Mouse (Mus musculus): ENCODE data around the gene Pphln1. TPM values are rescaled to one million over a fixed set of nuclear protein-coding genes. Genes with fewer than 3 reads are reported as not detected.

Pphln1 gene
- total RNA-seq, 1 experiment, result 34.9 TPM

DNA sequence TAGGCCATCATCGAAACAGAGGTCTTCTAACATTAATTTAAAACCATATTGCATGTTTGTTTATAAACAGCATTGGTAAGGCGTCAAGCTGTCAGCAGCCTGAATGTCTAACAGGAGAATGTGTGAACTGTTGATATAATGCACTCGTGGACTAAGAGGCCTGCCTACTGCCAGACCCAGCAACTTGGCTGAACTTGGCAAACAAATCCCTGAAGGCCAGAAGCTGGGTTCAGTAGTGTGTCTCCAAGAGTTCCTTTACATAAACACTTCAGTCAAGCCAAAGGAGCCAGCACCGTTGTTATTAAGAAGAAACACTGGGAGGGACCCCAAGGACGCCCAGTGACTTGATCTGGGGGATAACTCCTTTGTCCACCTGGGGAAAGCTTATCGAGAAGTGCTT lies 18.1 kb downstream of the Pphln1 start:
- Histone ChIP-seq H3K27ac (ENCODE audit: insufficient read depth, low read depth, low read length, poor library complexity, severe bottlenecking) (no peak overlapping the region), H3K9ac (ENCODE audit: insufficient read depth, low read depth, low read length, poor library complexity, severe bottlenecking) (no peak overlapping the region), H3K9me3 (ENCODE audit: control insufficient read depth, insufficient read depth, low read depth, low read length) (no peaks in the 10 kb centered on the region), H3K4me1 (ENCODE audit: control insufficient read depth in 2 of 2, insufficient read depth in 2 of 2, low read length in 2 of 2, poor library complexity in 1 of 2) (no peaks in the 10 kb centered on the region), H3K4me3 (ENCODE audit: insufficient read depth in 1 of 2, low read depth in 1 of 2, low read length in 2 of 2, poor library complexity in 1 of 2, severe bottlenecking in 1 of 2) (no peak overlapping the region), H3K36me3 (ENCODE audit: control insufficient read depth, insufficient read depth, low read length, poor library complexity, severe bottlenecking) (peaks cover 5% of the 10 kb centered on the region)
- no peak for DNase-seq (ENCODE audit: low read depth, low spot score)
- in situ Hi-C loops (cut with MboI; ENCODE audit: low sequenced_read_pairs in 2 of 2, unreplicated experiment in 2 of 2), result no loop called here
- TF ChIP-seq MAFK (IDR thresholded peaks at IDR 0.05; ENCODE audit: insufficient read depth, low read depth, low read length) (no peak), HCFC1 (IDR thresholded peaks at IDR 0.05; ENCODE audit: borderline replicate concordance, insufficient read depth, low read length) (no peak), CHD2 (IDR thresholded peaks at IDR 0.05; ENCODE audit: low read depth, low read length) (no peak), ZNF384 (IDR thresholded peaks at IDR 0.05; ENCODE audit: low read depth, low read length) (no peak), ZC3H11A (IDR thresholded peaks at IDR 0.05; ENCODE audit: borderline replicate concordance, low read depth, low read length) (no peak)

DNA sequence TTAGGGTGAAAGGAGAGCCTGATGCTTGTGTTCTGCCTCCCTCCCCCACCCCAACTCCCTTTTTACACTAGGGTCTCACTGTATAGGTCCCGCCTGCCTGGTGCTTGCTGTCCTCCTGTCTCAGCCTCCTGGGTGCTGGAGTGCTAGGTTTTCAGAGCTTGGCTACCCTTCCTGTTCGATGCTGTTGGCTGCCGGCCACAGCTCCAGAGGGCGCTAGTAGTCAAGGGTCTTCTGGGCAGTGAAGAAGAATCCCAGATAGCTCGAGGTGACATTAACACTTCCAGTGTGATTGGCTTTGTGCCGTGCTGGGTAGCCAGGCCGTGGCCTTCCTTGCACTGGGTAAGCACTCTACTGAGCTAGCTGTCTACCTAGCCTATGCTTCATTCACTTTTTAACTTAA lies 22.4 kb downstream of the Pphln1 start:
- Histone ChIP-seq H3K4me1 (ENCODE audit: control insufficient read depth in 2 of 2, insufficient read depth in 2 of 2, low read length in 2 of 2, poor library complexity in 1 of 2) (no peaks in the 10 kb centered on the region), H3K36me3 (ENCODE audit: control insufficient read depth, insufficient read depth, low read length, poor library complexity, severe bottlenecking) (peaks cover 11% of the 10 kb centered on the region), H3K9me3 (ENCODE audit: control insufficient read depth, insufficient read depth, low read depth, low read length) (no peaks in the 10 kb centered on the region), H3K9ac (ENCODE audit: insufficient read depth, low read depth, low read length, poor library complexity, severe bottlenecking) (no peak overlapping the region), H3K4me3 (ENCODE audit: insufficient read depth in 1 of 2, low read depth in 1 of 2, low read length in 2 of 2, poor library complexity in 1 of 2, severe bottlenecking in 1 of 2) (no peak overlapping the region), H3K27ac (ENCODE audit: insufficient read depth, low read depth, low read length, poor library complexity, severe bottlenecking) (no peak overlapping the region)
- TF ChIP-seq ZNF384 (IDR thresholded peaks at IDR 0.05; ENCODE audit: low read depth, low read length) (no peak), MAFK (IDR thresholded peaks at IDR 0.05; ENCODE audit: insufficient read depth, low read depth, low read length) (no peak), HCFC1 (IDR thresholded peaks at IDR 0.05; ENCODE audit: borderline replicate concordance, insufficient read depth, low read length) (no peak), CHD2 (IDR thresholded peaks at IDR 0.05; ENCODE audit: low read depth, low read length) (no peak), ZC3H11A (IDR thresholded peaks at IDR 0.05; ENCODE audit: borderline replicate concordance, low read depth, low read length) (no peak)
- no peak for DNase-seq (ENCODE audit: low read depth, low spot score)
- in situ Hi-C loops (cut with MboI; ENCODE audit: low sequenced_read_pairs in 2 of 2, unreplicated experiment in 2 of 2), result no loop called here

DNA sequence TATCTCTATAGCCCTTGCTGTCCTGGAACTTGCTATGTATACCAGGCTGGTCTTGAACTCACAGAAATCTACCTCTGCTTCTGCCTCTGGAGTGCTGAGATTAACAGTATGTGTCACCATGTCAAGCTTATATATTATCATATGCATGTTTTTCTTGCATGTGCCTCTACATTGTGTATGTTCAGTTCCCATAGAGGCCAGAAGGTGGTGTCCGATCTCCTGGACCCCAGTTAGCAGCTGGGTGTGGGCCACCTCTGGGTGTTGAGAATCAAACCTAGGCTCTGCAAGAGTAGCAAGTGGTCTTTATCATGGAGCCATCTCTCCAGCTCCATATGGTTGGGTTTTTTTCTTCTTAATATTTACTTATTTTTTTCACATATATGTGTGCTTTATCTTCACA lies 24.4 kb downstream of the Pphln1 start:
- Histone ChIP-seq H3K36me3 (ENCODE audit: control insufficient read depth, insufficient read depth, low read length, poor library complexity, severe bottlenecking) (peaks cover 11% of the 10 kb centered on the region), H3K27ac (ENCODE audit: insufficient read depth, low read depth, low read length, poor library complexity, severe bottlenecking) (no peak overlapping the region), H3K9me3 (ENCODE audit: control insufficient read depth, insufficient read depth, low read depth, low read length) (no peaks in the 10 kb centered on the region), H3K9ac (ENCODE audit: insufficient read depth, low read depth, low read length, poor library complexity, severe bottlenecking) (no peak overlapping the region), H3K4me1 (ENCODE audit: control insufficient read depth in 2 of 2, insufficient read depth in 2 of 2, low read length in 2 of 2, poor library complexity in 1 of 2) (peaks cover 0 to 2% of the 10 kb centered on the region in 2 experiments; a peak in 1 of 4 replicates), H3K4me3 (ENCODE audit: insufficient read depth in 1 of 2, low read depth in 1 of 2, low read length in 2 of 2, poor library complexity in 1 of 2, severe bottlenecking in 1 of 2) (no peak overlapping the region)
- in situ Hi-C loops (cut with MboI; ENCODE audit: low sequenced_read_pairs in 2 of 2, unreplicated experiment in 2 of 2), result no loop called here
- peak; percentile 40 for DNase-seq (ENCODE audit: low read depth, low spot score)
- TF ChIP-seq MAFK (IDR thresholded peaks at IDR 0.05; ENCODE audit: insufficient read depth, low read depth, low read length), result no peak
- TF ChIP-seq CHD2 (IDR thresholded peaks at IDR 0.05; ENCODE audit: low read depth, low read length), result no peak
- no peak for TF ChIP-seq ZNF384 (IDR thresholded peaks at IDR 0.05; ENCODE audit: low read depth, low read length)
- no peak for TF ChIP-seq HCFC1 (IDR thresholded peaks at IDR 0.05; ENCODE audit: borderline replicate concordance, insufficient read depth, low read length)
- no peak for TF ChIP-seq ZC3H11A (IDR thresholded peaks at IDR 0.05; ENCODE audit: borderline replicate concordance, low read depth, low read length)

DNA sequence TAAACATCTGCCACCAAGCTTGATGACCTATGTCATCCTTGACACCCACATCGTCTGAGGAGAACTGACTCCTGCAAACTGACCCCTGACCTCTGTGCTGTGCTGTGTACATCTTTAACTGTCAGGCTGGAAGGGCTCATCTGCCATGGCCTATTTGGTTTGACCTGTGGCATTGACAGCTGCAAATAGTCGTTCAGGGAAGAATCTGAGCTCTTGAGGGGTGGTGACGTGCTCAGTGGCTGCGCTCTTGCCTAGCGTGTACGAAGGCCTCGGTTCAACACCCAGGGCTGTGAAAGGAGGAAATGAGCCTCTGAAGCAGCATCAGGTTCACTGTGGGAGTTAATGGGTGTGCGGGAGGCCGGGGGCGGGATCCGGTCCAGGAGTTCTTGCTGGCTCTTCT lies 35.7 kb downstream of the Pphln1 start:
- Histone ChIP-seq H3K4me3 (ENCODE audit: insufficient read depth in 1 of 2, low read depth in 1 of 2, low read length in 2 of 2, poor library complexity in 1 of 2, severe bottlenecking in 1 of 2) (no peak overlapping the region), H3K9me3 (ENCODE audit: control insufficient read depth, insufficient read depth, low read depth, low read length) (no peaks in the 10 kb centered on the region), H3K27ac (ENCODE audit: insufficient read depth, low read depth, low read length, poor library complexity, severe bottlenecking) (no peak overlapping the region), H3K9ac (ENCODE audit: insufficient read depth, low read depth, low read length, poor library complexity, severe bottlenecking) (no peak overlapping the region), H3K4me1 (ENCODE audit: control insufficient read depth in 2 of 2, insufficient read depth in 2 of 2, low read length in 2 of 2, poor library complexity in 1 of 2) (0 out of 4 replicates have a peak, but pooled peaks cover 0 to 2% of the 10 kb centered on the region in 2 experiments), H3K36me3 (ENCODE audit: control insufficient read depth, insufficient read depth, low read length, poor library complexity, severe bottlenecking) (peaks cover 1% of the 10 kb centered on the region; the same call in 1 of the 2 replicates)
- in situ Hi-C loops (cut with MboI; ENCODE audit: low sequenced_read_pairs in 2 of 2, unreplicated experiment in 2 of 2), result no loop called here
- DNase-seq (ENCODE audit: low read depth, low spot score), result no peak
- TF ChIP-seq ZC3H11A (IDR thresholded peaks at IDR 0.05; ENCODE audit: borderline replicate concordance, low read depth, low read length), result no peak
- TF ChIP-seq CHD2 (IDR thresholded peaks at IDR 0.05; ENCODE audit: low read depth, low read length), result no peak
- TF ChIP-seq HCFC1 (IDR thresholded peaks at IDR 0.05; ENCODE audit: borderline replicate concordance, insufficient read depth, low read length), result no peak
- TF ChIP-seq MAFK (IDR thresholded peaks at IDR 0.05; ENCODE audit: insufficient read depth, low read depth, low read length), result no peak
- no peak for TF ChIP-seq ZNF384 (IDR thresholded peaks at IDR 0.05; ENCODE audit: low read depth, low read length)

DNA sequence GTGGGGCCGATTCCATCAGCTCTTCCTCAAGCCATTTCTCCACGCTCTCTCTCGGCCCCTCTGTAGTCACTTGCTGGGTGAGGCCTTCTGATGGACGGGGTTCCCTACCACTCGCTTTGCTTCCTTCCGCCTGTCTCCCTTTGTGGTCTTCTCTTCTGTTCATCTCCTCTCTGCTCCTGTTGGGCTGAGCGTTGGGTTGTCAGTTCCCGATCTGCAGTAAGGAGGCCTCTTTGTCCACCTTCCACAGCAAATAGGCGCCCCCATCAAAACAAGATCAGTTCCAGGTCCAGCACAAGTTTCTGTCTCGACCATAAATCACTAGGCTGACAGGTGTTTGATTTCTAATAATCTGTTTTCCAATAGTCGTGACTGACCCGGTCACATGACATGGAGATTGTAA lies 37.8 kb downstream of the Pphln1 start:
- TF ChIP-seq MAFK (IDR thresholded peaks at IDR 0.05; ENCODE audit: insufficient read depth, low read depth, low read length), result no peak
- no peak for TF ChIP-seq ZNF384 (IDR thresholded peaks at IDR 0.05; ENCODE audit: low read depth, low read length)
- no peak for TF ChIP-seq ZC3H11A (IDR thresholded peaks at IDR 0.05; ENCODE audit: borderline replicate concordance, low read depth, low read length)
- TF ChIP-seq CHD2 (IDR thresholded peaks at IDR 0.05; ENCODE audit: low read depth, low read length), result no peak
- no peak for TF ChIP-seq HCFC1 (IDR thresholded peaks at IDR 0.05; ENCODE audit: borderline replicate concordance, insufficient read depth, low read length)
- 0 out of 4 replicates have a peak, but pooled peaks cover 0 to 2% of the 10 kb centered on the region in 2 experiments for H3K4me1 ChIP-seq (ENCODE audit: control insufficient read depth in 2 of 2, insufficient read depth in 2 of 2, low read length in 2 of 2, poor library complexity in 1 of 2)
- no peaks in the 10 kb centered on the region for H3K9me3 ChIP-seq (ENCODE audit: control insufficient read depth, insufficient read depth, low read depth, low read length)
- no peak overlapping the region for H3K4me3 ChIP-seq (ENCODE audit: insufficient read depth in 1 of 2, low read depth in 1 of 2, low read length in 2 of 2, poor library complexity in 1 of 2, severe bottlenecking in 1 of 2)
- no peak for DNase-seq (ENCODE audit: low read depth, low spot score)
- H3K9ac ChIP-seq (ENCODE audit: insufficient read depth, low read depth, low read length, poor library complexity, severe bottlenecking), result no peak overlapping the region
- no peak overlapping the region for H3K27ac ChIP-seq (ENCODE audit: insufficient read depth, low read depth, low read length, poor library complexity, severe bottlenecking)
- H3K36me3 ChIP-seq (ENCODE audit: control insufficient read depth, insufficient read depth, low read length, poor library complexity, severe bottlenecking), result no peaks in the 10 kb centered on the region; the same call in 1 of the 2 replicates
- in situ Hi-C loops (cut with MboI; ENCODE audit: low sequenced_read_pairs in 2 of 2, unreplicated experiment in 2 of 2), result no loop called here
